Mouse (Mus musculus) cerebellum, postnatal 10 days (tissue): ENCODE measurements around the gene Ibsp.

Experiments used
- DNase-seq, 2 experiments: peaks; one replicate each; pipeline ENCODE4 v3.0.0; 2021; ENCODE audit warnings: mixed read lengths in 2 of 2

The Ibsp gene

DNA sequence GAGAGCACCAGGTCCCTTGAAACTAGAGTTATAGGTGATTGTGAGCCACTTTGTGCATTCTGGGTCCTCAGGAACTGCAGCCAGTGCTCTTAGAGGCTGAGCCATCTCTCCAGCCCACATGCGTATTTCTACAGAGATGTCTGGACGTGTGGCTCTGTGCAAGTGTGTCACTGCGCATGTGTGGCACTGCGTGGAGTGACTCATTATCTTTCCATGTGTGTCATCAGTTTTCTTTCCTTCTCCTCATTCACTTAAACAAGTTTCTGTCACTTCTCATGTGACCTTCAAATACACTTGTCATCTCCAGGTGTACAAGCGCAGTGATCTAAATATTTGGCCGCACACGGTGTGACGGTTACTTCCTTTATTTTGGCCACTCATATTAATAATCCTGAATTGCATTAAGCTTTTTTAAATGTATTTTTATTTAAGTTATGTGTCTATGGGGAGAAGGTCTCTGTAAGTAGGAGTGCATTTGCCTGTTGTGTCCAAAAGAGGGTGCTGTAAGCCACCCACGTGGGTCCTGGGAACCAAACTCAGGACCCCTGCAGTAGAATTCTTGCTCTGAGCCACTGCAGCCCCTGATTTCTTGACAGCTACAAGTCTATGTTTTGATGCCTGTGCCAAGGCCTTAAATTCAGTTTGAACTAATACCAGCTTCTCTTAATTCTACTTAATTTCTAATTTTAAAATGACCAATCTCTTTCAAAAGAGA is 45.7 kb downstream of the Ibsp start:
- peak in 1 of 2 experiments; percentile 15 for DNase-seq

DNA sequence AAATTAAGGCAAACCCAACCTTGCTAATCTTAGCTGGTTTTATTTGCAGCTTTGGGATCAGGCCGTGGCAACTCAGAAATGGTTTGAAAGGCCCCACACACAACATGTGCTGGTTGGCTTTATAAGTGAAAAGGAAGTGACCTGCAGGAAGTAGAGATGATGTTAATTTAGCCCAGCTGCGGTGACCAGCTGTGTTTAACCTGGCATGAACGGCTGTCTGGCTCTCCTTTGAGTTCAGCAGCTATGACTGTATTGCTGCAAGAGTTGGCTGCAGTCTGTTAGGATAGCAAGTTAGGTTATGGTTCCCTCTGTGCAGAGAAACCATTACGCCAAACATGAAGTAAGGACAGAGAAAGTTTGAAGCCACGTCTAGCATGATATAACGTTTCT is 46.3 kb downstream of the Ibsp start:
- no peak for DNase-seq

DNA sequence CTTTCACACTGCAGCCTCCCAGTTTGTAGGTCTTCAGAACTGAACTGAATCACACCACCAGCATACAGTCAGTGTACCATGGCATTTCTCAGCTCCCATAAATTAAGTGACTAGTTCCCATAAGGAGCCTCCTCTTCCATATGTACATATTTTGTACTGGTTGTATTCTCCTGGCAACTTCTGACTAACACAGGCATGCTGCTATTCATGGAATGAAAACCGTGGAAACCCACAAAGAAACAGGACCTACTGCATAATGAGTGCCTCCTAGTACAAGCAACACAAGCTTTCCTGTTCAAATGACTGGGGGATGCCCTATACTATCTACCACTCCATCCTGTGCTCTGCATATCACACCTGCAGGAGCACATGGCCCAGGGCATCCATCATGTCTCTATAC is 52.1 kb downstream of the Ibsp start:
- no peak for DNase-seq

DNA sequence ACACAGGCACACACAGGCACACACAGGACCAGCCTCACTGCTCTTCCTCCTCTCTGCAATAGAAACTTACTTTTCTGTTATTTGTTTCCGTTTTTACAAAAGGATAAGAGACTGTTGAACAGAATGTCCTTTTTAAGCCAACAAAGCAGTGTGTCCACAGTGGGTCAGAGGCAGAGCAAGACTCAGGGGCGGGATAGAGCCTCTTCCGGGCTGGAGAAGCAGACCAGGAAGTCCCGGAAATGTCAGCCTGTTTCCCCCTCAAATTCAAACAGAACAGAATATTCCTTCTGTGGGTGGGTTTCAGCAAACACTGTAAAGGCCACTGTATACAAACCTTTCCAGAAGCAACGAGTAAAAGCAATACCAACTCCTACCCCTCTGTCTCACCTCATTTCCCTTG is 52.9 kb downstream of the Ibsp start:
- DNase-seq, result no peak

DNA sequence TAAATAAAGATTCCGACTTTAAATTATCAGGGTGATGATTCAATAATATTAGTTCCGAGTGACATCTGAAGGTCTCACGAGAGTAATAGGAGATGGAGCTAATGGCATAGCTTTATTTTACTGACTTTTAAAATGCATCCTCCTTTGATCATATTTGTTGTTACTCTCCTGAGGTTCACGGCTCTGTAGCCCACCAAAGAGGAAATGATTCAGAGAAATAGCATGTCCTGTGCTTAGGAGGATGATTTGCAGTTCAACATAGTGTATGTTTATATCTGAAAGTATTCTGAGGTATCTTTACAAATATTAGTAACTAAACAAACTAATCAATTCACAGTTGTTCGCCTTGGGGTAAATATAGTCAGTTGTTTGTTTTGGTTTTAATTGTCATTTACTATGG is 58.6 kb downstream of the Ibsp start:
- DNase-seq, result no peak

DNA sequence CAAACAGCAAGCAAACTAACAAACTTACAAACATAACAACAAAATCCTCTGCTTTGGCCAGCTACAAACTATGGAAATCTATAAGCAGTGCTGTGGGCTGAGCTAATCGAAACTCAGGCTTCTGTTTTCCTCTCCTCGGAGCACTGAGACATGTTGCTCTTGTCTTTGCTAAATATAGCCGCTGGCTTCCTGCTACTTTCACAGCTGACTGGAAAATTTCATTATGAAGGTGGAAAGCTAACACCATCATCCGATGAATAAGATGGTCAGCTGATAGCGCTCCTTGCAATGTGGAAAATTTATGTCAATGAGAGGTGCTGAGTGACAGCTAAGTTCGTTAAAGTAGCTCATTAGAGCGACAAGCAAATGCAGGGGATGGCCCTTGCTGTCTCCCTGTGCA is 59.6 kb downstream of the Ibsp start:
- no peak for DNase-seq

DNA sequence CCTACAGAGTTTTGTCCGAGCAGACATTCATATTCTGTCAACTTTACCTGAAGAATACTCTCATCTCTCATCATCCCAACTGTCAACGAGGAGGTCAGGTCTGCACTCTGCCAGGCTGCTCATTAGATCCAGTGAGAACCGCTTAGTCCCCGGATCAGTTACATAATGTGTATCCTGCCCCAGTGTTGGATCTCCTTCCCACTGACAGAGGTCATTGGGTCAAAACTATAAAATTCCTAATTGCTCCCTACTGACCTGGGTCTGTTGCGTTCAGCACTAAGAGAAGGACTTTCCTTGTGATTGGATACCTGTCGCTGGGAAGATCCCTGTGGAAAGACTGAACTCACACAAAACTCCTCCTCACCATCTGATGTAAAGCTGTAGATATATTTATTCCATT is 60.3 kb downstream of the Ibsp start:
- no peak for DNase-seq
